Mouse (Mus musculus) myocyte (in vitro differentiated cells): ENCODE results near the gene Yjefn3. TPM values are rescaled to one million over a fixed set of nuclear protein-coding genes. Genes with fewer than 3 reads are reported as not detected.

Experiments used
- H3K27me3 ChIP-seq: one replicate; pipeline ENCODE4 v1.6.1; 2011; ENCODE audit not compliant: control insufficient read depth, insufficient read depth, insufficient read length
- H3K36me3 ChIP-seq: one replicate; pipeline ENCODE4 v1.6.1; 2011; ENCODE audit not compliant: control insufficient read depth, insufficient read depth
- H3K4me2 ChIP-seq: one replicate; pipeline ENCODE4 v1.6.1; 2011; ENCODE audit warnings: low read depth, control low read depth
- H3K4me3 ChIP-seq: one replicate; pipeline ENCODE4 v1.5.1; 2011; ENCODE audit warnings: mild to moderate bottlenecking, control low read depth, moderate library complexity
- H3K79me2 ChIP-seq: one replicate; pipeline ENCODE4 v1.6.1; 2011; ENCODE audit not compliant: control insufficient read depth, insufficient read depth
- H3ac ChIP-seq: one replicate; pipeline ENCODE4 v1.6.1; 2011; ENCODE audit not compliant: control insufficient read depth, insufficient read length
- CEBPB ChIP-seq: IDR thresholded peaks from 2 replicates; pipeline ENCODE4 v1.6.1; 2011; ENCODE audit warnings: mild to moderate bottlenecking, moderate library complexity; ENCODE audit not compliant: poor library complexity, insufficient read depth, severe bottlenecking
- E2F4 ChIP-seq: IDR thresholded peaks from one replicate; pipeline ENCODE4 v1.6.1; 2011; ENCODE audit warnings: mild to moderate bottlenecking, control low read depth, moderate library complexity; ENCODE audit not compliant: insufficient read depth
- MAX ChIP-seq: IDR thresholded peaks from one replicate; pipeline ENCODE4 v1.6.1; 2011; ENCODE audit warnings: low read depth, mild to moderate bottlenecking, control low read depth
- MYOD1 ChIP-seq, 3 experiments: IDR thresholded peaks; one replicate each; pipeline ENCODE4 v1.6.1; 2011; ENCODE audit warnings: control low read depth in 2 of 3, low read depth in 2 of 3, mild to moderate bottlenecking in 2 of 3, moderate library complexity in 1 of 3; ENCODE audit not compliant: insufficient read length in 2 of 3, control insufficient read depth in 1 of 3
- MYOG ChIP-seq, 3 experiments: IDR thresholded peaks; one replicate each; pipeline ENCODE4 v1.6.1; 2011; ENCODE audit warnings: control low read depth in 2 of 3, low read depth in 2 of 3, mild to moderate bottlenecking in 2 of 3; ENCODE audit not compliant: insufficient read length in 2 of 3, control insufficient read depth in 1 of 3, insufficient read depth in 1 of 3
- REST ChIP-seq: IDR thresholded peaks from one replicate; pipeline ENCODE4 v1.6.1; 2011; ENCODE audit warnings: mild to moderate bottlenecking, control low read depth, moderate library complexity; ENCODE audit not compliant: insufficient read depth, insufficient read length
- SRF ChIP-seq: IDR thresholded peaks from one replicate; pipeline ENCODE4 v1.6.1; 2011; ENCODE audit warnings: low read depth; ENCODE audit not compliant: control insufficient read depth, insufficient read length
- TCF12 ChIP-seq: IDR thresholded peaks from one replicate; pipeline ENCODE4 v1.6.1; 2011; ENCODE audit warnings: mild to moderate bottlenecking, control low read depth; ENCODE audit not compliant: poor library complexity, insufficient read depth, severe bottlenecking
- TCF3 ChIP-seq: IDR thresholded peaks from one replicate; pipeline ENCODE4 v1.6.1; 2011; ENCODE audit warnings: low read depth, control low read depth; ENCODE audit not compliant: insufficient read length
- USF1 ChIP-seq: IDR thresholded peaks from one replicate; pipeline ENCODE4 v1.6.1; 2011; ENCODE audit warnings: low read depth, mild to moderate bottlenecking, control low read depth, moderate library complexity
- polyA plus RNA-seq: library from polyadenylated mRNA; unstranded; fragments of >200 nt; fragmentation: generic; extraction: Trizol; gene quantifications from one replicate; pipeline ENCODE4 v1.2.1, GENCODE M21; 2012; ENCODE audit warnings: missing spikeins

Gene Yjefn3
- polyA plus RNA-seq, 1 experiment = 19.0 TPM

- no peak for TF ChIP-seq MYOD1 (IDR thresholded peaks at IDR 0.05; ENCODE audit: control insufficient read depth in 1 of 3, insufficient read length in 2 of 3, low read depth in 2 of 3)
- TF ChIP-seq USF1 = no peak
- no peak for TF ChIP-seq MYOG (IDR thresholded peaks at IDR 0.05; ENCODE audit: control insufficient read depth in 1 of 3, insufficient read depth in 1 of 3, insufficient read length in 2 of 3, low read depth in 2 of 3)
- no peak for TF ChIP-seq SRF
- TF ChIP-seq CEBPB = no peak
- no peak for TF ChIP-seq REST
- TF ChIP-seq TCF12 = no peak
- TF ChIP-seq E2F4 = no peak
- TF ChIP-seq MAX = no peak
- TF ChIP-seq TCF3 = no peak
- Histone ChIP-seq H3ac (no peak overlapping the region), H3K27me3 (no peaks in the 10 kb centered on the region), H3K4me3 (no peak overlapping the region), H3K79me2 (no peaks in the 10 kb centered on the region), H3K4me2 (no peak overlapping the region), H3K36me3 (no peaks in the 10 kb centered on the region)
Observed at GRCm38 (mm10) chr8:69847167-69848065, 55.1 kb downstream of the Yjefn3 start.

Other genes with a start within 250 kb of the Yjefn3 start
- gene Zfp964, start 248.2 kb downstream of the Yjefn3 start, polyA plus RNA-seq = 0.43 TPM
- gene Zfp869, start 192.0 kb downstream of the Yjefn3 start, polyA plus RNA-seq = 5.4 TPM
- gene Zfp963, start 152.7 kb downstream of the Yjefn3 start, polyA plus RNA-seq = 0.97 TPM
- gene Gm20422, start 127.8 kb downstream of the Yjefn3 start, polyA plus RNA-seq = 0.13 TPM
- gene Atp13a1, start 111.5 kb downstream of the Yjefn3 start, polyA plus RNA-seq = 35.6 TPM
- gene Zfp866, start 111.5 kb downstream of the Yjefn3 start, polyA plus RNA-seq = 4.9 TPM
- 5.7 TPM for gene Gmip, start 94.0 kb downstream of the Yjefn3 start, polyA plus RNA-seq
- 0.12 TPM for gene Lpar2, start 80.3 kb downstream of the Yjefn3 start, polyA plus RNA-seq
- gene Pbx4, start 70.2 kb downstream of the Yjefn3 start, polyA plus RNA-seq = 1.7 TPM
- 0.20 TPM for gene Cilp2, start 15.0 kb downstream of the Yjefn3 start, polyA plus RNA-seq
- 0.92 TPM for gene Tssk6, start 528 bp downstream of the Yjefn3 start, polyA plus RNA-seq
- 277 TPM for gene Ndufa13, start 154 bp downstream of the Yjefn3 start, polyA plus RNA-seq
- gene Gatad2a, start 93.7 kb upstream of the Yjefn3 start, polyA plus RNA-seq = 46.7 TPM
- gene Mau2, start 140.0 kb upstream of the Yjefn3 start, polyA plus RNA-seq = 27.4 TPM
- 38.4 TPM for gene Sugp1, start 140.1 kb upstream of the Yjefn3 start, polyA plus RNA-seq
- 0.54 TPM for gene Tm6sf2, start 170.2 kb upstream of the Yjefn3 start, polyA plus RNA-seq
- 6.0 TPM for gene Hapln4, start 180.7 kb upstream of the Yjefn3 start, polyA plus RNA-seq
- not detected for gene Ncan, start 218.2 kb upstream of the Yjefn3 start, polyA plus RNA-seq
- gene Nr2c2ap, start 228.6 kb upstream of the Yjefn3 start, polyA plus RNA-seq = 41.3 TPM
- 11.2 TPM for gene Rfxank, start 236.4 kb upstream of the Yjefn3 start, polyA plus RNA-seq
- gene Borcs8, start 236.8 kb upstream of the Yjefn3 start, polyA plus RNA-seq = 53.0 TPM
- 0.85 TPM for gene Mef2b, start 237.0 kb upstream of the Yjefn3 start, polyA plus RNA-seq